Mouse (Mus musculus): ENCODE measurements at regions not wholly inside any gene's neighbourhood (a gene's known extent, or its start where the extent isn't known, plus 50 kb on each side); places are given as distances from the start of the nearest gene placed in this dataset.
A peak's percentile ranks its signal among the peaks of the same experiment; 100 is the strongest.
"Not testable (repeated sequence)": the region's sequence is repeated elsewhere in the genome, so short reads cannot be mapped to it uniquely, and the experiment has no call there.

GRCm38 (mm10) chr15:24358398-24358797 lies 1055.2 kb downstream of the Basp1 start:
- DNase-seq, result no peak

DNA sequence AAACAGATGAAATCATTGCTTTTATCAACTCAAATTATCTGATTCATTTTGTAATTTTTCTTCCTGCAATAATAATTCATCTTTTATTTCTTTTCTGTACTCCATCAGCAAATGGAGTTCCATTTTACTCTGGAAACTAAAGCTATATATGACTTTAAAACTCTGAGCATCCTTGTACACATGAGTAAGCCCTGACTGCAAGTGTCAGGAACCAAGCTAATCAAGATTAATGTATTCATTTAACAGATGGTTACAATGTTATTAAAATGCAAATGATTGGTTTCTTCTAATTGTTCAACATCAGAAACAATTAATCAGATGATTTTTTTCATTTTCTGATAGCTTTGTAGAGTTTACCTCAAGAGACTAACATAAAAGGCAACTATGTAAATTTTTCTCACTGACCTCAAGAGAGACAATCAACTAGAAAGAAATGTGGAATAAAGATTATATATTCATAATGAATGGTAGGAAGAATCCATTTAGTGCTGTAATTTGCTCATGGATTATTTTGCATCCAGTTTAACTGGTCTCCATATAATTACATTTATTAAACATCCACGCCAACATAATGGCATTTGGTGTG lies 1064.5 kb downstream of the Basp1 start:
- DNase-seq, result no peak

DNA sequence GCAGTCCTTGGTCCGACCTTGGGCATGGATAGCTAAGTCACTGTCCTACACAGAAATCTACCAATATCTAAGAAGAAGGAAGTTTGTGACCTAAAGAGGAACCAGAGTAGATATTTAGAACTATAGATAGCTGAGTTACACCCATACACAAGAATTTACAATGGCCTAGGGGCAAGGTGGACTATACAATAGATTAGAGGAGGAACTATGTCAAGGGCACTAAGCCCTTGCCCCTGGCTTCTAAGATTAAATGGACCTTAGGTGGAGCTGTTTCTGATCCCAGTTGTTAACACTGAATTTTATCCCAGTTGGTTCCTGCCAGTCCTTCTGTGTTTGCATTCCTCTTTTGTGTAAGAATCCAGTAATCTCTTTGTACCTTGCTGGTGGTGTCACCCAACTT lies 1077.7 kb downstream of the Basp1 start:
- not testable (repeated sequence) for DNase-seq

- peak; percentile 0 for DNase-seq
Measured at GRCm38 (mm10) chr15:24303123-24303522, 1110.4 kb downstream of the Basp1 start.

DNA sequence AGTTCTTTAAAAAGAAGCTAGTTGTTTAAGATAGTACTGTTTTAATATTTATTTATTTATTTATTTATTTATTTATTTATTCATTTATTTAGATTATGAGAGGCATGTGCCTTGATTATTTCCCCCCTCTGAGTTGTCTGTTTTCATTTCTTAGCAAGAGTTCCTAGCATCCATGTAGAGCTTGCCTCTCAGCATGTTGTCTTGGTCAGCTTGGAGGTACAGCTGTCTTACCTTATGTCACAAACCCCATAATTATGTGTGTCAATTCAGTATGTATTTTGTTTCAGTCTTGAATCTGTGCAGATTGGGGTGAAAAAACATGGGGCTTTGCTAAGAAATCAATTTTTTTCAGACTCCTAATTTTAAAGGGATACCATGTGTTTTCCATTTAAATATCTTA lies 1116.3 kb downstream of the Basp1 start:
- DNase-seq, result no peak

GRCm38 (mm10) chr15:24296798-24297197 lies 1116.8 kb downstream of the Basp1 start:
- no peak for DNase-seq

DNA sequence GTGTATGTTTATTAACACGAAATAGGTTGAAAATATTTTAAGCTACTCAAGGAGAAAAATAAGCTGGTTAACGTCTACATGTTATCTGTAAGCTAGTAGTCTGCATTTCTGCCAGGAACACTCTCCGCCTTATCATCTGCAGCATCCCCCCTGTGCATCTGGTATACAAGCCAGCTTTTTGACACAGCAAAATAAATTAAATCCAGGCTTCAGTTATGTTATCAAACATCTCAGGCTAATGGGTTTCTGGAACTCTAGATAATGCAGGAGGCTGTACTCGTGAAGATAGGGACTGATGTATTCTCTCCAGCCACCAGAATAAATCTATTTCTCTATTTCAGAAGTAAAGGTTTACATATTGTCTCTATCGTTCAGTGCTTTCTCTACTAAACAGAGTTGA lies 1138.5 kb downstream of the Basp1 start:
- no peak for DNase-seq

- DNase-seq, result no peak
Measured at GRCm38 (mm10) chr15:24267360-24267759, 1146.2 kb downstream of the Basp1 start.
